Mouse (Mus musculus) 3T3-L1 (cell line): ENCODE measurements around the gene Gm20388.
A peak's percentile ranks its signal among the peaks of the same experiment; 100 is the strongest.
"Not testable (repeated sequence)": the region's sequence is repeated elsewhere in the genome, so short reads cannot be mapped to it uniquely, and the experiment has no call there.

Experiments used
- DNase-seq: peaks from one replicate; pipeline ENCODE4 v3.0.0-alpha.2; 2015; ENCODE audit warnings: low read depth, low spot score

Gene Gm20388

DNA sequence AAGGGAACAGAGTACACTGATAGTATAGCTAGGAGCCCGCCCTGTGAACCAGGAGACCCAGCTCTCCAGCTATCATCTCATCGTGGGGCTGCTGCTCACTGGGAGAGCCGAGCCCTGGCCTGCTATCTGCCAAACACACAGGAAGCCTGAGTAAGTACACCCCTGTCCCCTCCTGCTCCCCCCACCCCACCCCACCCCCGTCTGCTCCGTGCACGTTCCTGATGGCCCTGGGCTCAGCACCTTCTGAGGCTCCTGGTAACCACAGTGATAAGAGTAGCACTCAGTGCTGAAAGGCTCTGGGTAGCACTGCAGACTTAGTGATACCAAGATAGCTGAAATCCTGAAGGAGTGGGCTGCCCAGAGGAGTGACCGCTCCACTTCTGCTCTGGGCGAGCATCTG is 4068.3 kb downstream of the Gm20388 start:
- DNase-seq = no peak

DNA sequence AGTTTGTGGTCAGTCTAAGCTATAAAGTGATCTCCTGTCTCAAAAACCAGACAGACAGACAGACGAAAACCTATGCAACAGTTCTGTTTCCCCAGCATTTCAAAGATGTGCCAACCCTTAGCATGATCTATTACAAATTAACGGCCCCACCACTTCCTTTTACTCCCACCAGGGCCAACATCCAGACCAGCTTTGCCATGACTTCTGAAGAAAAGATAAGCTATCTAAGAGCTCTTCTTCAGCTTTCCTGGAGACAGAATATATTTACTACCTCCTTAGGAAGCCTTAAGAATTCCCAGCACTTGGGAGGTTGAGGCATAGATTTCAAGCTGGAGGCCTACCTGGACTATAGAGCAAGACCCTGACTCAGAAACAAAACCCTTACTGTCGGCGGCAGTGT is 4069.6 kb downstream of the Gm20388 start:
- DNase-seq = no peak

DNA sequence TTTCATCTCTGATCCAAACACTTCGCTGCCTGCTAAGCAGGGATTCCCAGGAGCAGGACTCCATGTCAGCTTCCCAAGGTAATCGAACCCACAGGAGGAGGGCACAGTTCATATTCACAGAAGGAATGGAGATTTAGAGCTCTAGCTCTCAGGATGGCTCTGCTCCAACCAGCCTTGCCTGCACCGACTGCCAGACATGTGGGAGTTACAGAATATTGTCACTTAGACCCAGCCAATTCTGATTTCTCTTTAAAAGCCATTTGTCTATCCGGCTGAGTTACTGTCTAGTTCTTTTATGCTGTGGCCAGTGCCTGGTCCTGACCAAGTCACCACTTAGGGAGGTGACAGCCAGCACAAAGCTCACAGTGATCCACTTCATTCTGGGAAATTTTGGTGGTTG is 4071.0 kb downstream of the Gm20388 start:
- DNase-seq = no peak

DNA sequence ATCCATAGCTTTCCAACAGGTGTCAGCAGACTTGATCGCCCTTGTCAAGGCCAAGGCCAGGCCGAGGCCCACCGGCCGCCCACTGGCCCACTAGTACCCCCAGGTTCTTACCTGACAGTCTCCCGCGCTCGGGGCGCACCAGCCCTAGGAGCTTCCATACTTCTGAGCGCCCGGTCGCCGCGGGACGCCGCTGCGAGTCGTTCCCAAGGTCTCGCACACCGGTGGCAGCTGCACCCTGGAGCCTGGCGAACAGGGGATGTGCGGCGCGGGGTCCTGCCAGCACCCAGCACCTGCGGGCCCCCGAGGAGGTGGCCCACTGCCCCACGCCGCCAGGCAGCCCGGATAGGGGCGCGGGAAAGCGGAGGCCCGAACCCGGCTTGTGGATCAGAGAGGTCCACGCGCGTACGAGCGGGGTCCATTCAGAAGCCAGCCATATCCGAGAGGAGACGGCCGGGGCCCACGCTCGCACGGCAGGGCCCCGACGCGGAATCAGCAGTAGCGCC is 4071.7 kb downstream of the Gm20388 start:
- peak; percentile 37 for DNase-seq

DNA sequence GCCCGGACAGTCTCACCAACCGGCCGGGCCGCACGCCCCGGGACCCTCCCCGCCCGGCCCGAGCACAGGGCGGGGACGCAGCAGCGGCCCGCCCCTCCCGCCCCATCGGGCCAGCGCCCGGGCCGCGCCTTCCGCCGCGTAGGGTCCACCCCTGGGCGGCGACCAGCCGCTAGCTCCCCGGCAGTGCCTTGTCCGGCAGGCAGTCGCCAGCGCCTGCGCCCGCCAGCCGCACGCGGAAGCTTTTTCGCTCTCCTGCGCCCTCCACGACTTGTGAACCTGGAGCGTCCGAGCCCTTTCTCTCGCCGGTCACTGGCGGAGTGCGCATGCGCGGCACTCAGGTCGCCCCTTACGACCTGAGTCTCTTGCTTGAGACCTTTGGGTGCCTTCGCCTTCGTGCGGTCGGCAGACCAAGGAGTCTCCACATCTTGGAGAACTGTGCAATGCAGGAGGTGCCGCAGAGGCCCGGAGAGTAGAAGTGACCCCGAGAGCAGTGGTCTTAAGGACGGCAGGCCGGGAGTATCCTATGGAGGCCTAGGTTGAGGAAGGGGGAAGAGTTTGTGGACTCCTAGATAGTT is 4072.3 kb downstream of the Gm20388 start, which contains the start of gene Abcb10:
TSS of gene Abcb10 (minus strand) at position 297 of the 575 bp plus-strand sequence.
- DNase-seq = peak; percentile 86

DNA sequence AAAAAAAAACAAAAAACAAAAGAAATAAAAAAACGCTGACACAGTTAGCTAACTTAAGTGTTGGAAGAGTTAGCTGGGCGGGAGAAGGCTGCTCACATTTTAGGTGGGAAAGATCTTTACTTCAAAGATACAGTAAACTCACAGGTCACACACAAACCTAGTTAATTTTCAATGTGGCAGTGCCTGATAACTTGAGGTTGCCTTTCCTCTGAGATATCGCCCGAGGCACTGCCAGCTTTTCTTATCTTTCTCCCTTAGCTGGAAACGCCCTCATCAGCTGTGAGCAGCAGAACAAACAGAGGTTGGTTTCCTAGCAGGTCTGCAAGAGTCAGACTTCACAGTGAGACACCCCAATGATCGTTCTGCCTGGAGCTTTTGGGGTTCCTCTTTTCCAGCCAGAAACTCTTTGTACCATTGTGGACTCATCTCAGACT is 4078.0 kb downstream of the Gm20388 start:
- no peak for DNase-seq

DNA sequence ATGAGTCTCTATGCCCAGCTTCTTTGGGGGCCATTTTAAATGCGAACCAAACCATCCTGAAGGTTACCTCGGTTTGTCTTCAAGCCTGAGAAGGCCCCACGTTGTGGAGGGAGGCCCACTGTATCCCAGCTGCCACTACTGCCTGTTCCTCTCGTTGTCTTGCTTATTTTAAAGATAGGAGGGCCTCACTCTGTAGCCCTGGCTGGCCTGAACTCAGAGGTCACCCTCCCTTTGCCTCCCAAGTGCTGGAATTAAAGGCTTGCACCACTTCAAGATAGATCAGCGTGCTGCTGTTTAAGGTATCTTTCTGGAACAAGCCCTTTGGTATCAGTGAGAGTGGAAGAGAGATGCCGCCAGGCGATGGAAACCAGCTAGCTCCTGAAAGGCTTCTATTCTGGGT is 4078.5 kb downstream of the Gm20388 start:
- DNase-seq = no peak

DNA sequence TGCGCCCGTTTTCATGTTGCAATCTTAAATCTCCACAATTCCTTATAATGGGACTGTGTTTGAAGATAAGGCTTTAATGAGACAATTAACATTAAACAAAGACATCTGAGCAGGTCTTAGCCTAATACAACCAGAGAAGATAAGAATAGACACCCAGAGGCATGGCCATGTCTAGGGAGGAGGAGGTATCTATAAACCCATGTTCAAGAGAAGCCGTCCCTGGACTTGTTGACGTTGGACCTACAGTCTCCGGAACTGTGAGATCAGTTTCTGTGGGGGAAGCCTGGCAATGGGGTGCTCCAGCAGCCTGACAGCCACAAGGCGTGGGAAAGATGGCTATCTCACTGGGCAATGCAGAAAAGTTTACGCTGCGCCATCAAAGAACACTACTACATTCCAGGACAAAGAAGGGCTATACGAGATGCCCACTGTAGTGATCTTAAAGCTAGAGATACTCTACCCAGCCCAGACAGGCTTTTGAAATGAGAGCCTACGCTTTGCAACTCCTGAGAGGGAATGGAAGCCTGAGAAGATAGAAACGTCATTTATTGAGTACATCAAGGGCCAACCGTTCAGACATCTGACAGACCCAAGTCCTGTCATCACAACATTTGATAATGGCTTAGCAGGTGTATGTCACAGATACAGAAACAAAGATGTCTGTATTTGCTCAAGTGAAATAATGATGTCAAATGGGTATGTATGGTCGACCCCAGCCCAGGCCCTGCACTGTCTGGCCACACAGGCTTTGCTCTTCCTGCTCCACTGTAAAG is 4079.8 kb downstream of the Gm20388 start:
- no peak for DNase-seq

DNA sequence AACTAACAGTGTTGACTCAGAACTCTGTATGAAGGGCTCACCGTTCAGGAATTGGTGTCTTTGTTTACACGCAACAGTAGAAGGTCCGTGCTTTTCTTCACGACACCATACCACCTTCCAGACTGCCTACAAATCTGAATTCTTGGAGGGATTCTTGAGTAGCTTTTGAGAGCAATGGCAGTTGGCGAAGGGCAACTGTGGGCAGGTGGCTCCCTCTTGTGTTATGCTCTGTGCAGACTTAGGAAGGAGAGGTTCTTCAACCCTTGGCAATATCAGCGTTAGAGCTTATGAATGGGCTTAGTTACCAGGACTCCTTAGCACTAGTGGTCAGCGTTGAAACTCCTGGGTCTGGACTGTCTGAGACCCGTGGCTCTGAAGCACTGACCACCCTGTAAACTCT is 4081.9 kb downstream of the Gm20388 start:
- peak; percentile 20 for DNase-seq

DNA sequence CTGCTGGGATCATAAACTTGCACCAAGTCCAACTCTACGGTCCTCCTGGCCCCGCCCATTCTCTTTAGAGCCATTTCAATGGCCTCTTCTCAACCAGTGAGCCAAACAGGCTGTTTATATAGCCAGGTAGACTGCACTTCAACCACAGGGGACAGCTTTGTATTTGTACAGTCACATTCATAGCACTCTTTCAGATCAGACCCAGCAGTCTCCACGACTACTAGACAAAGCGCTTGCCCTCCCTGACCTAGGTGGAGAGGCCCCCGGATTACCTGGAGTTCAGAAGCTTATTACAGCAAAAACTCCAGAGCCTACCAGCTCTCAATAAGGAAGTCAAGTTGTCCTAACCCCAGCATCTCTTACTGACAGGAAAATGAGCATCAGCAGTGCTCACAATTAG is 4083.0 kb downstream of the Gm20388 start:
- no peak for DNase-seq

DNA sequence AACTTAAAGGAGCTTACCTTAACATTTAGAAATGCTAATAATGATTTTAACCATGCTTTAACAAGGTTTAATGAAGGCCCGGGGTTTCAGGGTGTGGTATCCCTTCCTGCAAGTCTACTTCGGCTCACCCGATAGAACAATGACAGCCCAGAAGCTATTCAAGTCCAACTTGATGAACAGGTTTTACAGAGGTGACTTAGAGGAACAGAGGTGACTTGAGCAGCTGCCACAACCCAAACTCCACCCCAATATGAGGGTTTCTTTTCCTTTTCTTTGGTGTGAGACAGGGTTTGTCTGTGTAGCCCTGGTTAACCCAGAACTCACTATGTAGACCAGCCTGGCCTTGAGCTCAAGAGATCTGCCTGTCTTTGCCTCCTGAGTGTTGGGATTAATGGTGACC is 4083.4 kb downstream of the Gm20388 start:
- no peak for DNase-seq

DNA sequence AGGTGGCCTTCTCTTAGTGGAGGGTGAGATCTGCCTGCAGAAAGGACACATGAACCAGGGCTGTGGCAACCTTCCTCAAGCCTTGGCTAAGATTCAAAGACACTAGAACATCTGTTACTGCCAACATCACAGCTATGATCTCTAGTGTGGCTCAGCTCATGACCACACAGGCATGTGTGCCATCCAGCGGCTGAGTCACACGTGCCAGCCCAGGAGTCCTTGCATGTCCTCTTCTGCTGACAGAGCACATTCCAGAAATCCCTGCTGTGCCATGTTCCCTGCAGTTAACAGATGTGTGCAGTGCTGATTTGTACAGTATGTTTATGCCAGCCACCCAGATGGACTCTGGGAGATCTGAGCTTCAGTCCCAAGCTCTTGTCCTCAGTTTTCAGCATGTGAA is 4088.9 kb downstream of the Gm20388 start:
- peak; percentile 61 for DNase-seq

DNA sequence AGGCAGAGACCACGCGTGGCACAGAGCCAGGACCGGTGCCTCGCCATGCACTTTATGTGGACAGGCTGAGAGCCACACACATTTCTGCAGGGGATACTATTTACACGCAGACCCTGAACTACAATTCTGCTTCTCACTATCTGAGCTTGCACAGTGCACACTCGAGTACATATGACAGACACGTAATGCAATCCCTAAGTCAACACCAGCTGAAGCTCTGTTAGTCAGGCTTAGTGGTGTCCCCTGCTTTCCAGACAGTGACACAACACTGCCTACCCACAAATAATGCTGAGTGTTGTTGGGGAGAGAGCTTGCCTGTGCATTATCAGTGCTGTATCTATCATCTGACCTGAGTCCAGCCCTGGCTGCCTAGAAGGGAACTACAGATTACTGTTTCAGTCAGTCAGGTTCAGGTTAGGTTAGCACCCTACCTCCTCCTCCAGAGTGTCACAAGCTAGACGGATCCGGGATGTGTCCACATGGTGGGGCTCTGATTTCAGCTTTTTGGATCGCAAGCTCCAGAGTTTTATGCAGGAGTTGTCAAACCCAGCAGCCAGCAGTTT is 4092.0 kb downstream of the Gm20388 start:
- DNase-seq = no peak

DNA sequence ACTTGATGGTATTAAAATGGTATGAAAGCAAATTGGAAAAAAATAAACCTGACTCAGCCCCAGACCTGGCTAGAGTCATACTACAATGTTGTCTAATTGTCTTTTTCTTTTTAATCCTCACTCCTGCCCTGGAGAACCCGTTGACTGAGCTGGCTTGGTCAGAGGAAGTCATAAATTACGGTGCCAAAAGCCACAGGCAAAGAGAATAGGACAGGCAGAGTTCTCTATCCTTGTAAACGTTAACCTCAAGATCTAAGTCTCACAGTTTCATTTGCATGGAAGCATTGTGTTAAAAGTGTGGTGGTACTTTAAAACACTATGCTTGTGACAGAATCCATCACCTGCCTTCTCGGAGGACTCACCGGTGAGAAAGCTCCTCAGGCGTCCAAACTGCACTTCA is 4097.2 kb downstream of the Gm20388 start:
- no peak for DNase-seq

DNA sequence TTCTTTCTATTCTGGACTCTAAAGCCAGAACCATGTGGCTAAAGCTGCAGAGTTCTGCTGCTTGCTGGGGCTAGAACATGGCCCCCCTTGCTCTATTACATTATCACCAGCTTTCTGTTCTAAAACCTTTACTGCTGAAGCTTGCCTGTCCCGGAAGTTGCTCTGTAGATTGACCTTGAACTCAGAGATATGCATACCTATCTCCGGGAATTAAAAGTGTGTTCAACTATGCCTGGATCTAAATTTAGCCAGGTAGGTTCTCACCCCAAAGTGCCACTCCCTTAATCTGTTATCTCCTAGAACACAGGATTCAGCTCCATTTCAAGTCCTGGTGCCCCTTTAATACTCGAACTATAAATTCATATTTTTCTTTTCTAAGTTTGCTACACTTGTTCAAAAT is 4100.9 kb downstream of the Gm20388 start:
- DNase-seq = no peak

DNA sequence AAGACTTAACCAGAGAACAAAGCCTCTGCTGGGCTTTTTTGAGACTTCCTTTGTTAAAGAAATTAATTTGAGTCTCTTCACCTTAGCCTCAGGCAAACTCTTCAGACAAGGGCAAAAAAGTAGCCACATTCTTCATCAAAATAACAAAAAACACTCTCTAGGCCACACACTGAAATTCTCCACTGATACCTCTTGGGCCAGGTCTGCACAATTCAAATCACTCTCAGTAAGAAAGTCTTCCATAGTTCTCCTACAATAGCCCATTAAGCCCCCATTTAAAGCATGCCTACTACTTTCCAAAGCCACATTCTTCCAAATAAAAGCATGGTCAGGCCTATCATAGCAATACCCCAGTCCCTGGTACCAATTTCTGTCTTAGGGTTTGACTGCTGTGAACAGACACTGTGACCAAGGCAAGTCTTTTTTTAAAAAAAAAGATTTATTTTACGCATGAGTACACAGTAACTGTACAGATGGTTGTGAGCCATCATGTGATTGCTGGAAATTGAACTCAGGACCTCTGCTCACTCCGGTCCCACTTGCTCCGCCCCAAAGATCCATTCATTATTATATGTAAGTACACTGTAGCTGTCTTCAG is 4101.4 kb downstream of the Gm20388 start:
- no peak for DNase-seq

DNA sequence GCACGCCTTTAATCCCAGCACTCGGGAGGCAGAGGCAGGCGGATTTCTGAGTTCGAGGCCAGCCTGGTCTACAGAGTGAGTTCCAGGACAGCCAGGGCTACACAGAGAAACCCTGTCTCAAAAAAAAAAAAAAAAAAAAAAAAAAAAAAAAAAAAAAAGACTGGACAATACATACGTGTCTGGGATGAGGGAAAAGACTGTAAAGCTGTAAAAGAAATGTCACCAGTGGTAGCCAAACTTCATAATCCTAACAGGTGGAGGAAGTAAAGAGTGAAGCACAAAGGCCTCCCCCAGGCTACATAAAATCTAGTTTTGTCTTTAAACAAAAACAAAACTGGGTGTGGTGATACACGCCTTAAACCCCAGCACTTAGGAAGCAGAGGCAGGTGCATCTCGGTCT is 4103.7 kb downstream of the Gm20388 start:
- not testable (repeated sequence) for DNase-seq

DNA sequence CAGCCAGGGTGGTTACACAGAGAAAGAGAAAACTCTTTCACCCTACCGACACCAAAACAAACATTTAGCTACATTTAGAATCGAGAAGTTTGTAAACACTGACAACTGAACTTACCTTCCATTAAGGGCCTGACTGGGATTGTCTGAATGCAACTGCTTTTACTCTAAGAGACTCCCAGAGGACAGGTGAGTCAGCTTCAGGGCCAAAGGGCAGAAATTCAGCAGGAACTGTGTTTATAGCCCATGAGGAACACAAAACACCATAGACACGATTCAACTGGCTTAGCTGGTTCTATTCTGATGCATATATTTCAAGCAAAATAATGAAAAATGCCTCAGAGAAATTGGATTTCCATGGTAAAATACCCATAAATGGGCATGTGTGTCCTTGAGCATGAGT is 4104.1 kb downstream of the Gm20388 start:
- peak; percentile 58 for DNase-seq

DNA sequence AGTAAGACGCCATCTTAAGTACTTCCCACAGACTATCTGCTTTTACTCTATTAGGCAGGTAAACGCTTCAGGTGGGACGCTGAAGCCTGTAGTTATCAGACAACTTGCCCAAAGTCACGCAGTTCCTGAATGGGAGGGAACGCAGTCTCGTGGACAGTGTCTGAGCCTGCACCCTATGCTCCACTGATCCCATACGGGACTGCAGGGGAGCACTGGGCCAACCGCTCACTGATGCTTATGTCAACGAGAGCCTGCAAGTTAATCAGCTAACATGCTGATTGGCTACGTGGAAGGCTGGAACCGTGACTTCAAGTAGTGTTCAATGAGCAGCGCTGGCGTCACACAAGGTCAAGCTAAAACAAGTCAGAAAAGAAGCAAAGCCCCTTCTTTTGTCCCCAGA is 4109.1 kb downstream of the Gm20388 start:
- no peak for DNase-seq

DNA sequence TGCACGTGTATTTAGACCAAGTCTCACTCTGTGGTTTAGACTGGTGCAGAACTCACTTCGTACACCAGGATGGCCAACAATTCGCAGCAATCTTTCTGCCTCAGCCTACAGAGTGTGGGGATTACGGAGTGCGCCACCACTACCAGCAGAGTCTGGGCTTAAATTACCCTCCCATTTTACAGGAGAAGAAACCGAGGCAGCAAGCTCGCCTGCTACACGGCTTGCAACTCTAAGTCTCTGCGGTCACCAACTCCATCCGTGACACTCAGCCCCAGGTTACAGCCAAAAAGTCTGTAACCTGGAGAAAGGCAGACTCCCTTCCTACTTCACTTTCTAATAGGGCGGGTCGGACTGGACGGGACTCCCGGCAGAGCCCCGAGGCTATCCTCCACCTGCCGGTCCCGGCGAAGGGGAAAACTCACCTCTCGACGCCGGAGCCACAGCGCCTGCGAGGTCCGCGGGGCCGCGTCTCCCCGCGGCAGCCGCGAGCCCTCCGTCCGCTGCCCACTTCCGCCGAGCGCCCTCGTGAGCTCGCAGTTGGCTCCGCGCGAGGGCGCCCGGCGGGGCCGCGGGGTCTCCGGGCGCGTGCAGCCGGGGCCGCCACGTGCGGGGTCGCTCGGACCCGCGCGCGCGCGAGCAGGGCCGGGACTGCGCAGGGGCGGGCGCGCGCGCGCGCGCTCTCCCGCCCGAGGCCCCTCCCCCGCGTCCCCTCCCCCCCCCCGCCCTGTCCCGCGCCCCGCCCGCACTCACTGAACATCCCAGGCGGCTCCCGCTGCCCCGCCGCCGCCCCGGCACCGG is 4110.0 kb downstream of the Gm20388 start:
- peak; percentile 55 for DNase-seq
